Mouse (Mus musculus) embryonic facial prominence, embryonic 11.5 days (tissue): Measurements from ENCODE around the gene Olfr535. TPM values are rescaled to one million over a fixed set of nuclear protein-coding genes. Genes with fewer than 3 reads are reported as not detected.
"Not testable (repeated sequence)": the region's sequence is repeated elsewhere in the genome, so short reads cannot be mapped to it uniquely, and the experiment has no call there.

Source experiments
- ATAC-seq: fragments of 200-750 bp; cut with Nextera tagmentation; replicated peaks from 2 replicates; pipeline ENCODE4 v1.8.0; 2017; ENCODE audit warnings: low read depth; ENCODE audit not compliant: insufficient number of reproducible peaks, low FRiP score, low TSS enrichment
- DNase-seq: peaks from one replicate; pipeline ENCODE4 v3.0.0-alpha.2; 2015; ENCODE audit warnings: low spot score
- H3K27ac ChIP-seq: fragments of 300-500 bp; sonication (generic); replicated peaks from 2 replicates; pipeline ENCODE4 v1.5.1; 2014; ENCODE audit warnings: mild to moderate bottlenecking, low read depth, low read length, control low read depth
- H3K27me3 ChIP-seq: fragments of 300-500 bp; sonication (generic); 2 replicates; pipeline ENCODE4 v1.6.1; 2014; ENCODE audit warnings: mild to moderate bottlenecking, low read length, moderate library complexity, mixed read lengths; ENCODE audit not compliant: control insufficient read depth, insufficient read depth
- H3K36me3 ChIP-seq: fragments of 300-500 bp; sonication (generic); replicated peaks from 2 replicates; pipeline ENCODE4 v1.6.1; 2014; ENCODE audit warnings: low read depth, mild to moderate bottlenecking, low read length, moderate library complexity, mixed read lengths; ENCODE audit not compliant: control insufficient read depth, insufficient read depth
- H3K4me1 ChIP-seq: fragments of 300-500 bp; sonication (generic); 2 replicates; pipeline ENCODE4 v1.6.1; 2014; ENCODE audit warnings: low read length, mixed read lengths; ENCODE audit not compliant: control insufficient read depth, insufficient read depth
- H3K4me2 ChIP-seq: fragments of 300-500 bp; sonication (generic); 2 replicates; pipeline ENCODE4 v1.6.1; 2014; ENCODE audit warnings: low read depth, mild to moderate bottlenecking, control low read depth, low read length, moderate library complexity
- H3K4me3 ChIP-seq: fragments of 300-500 bp; sonication (generic); 2 replicates; pipeline ENCODE4 v1.5.1; 2014; ENCODE audit warnings: low read depth, low read length, control low read depth
- H3K9ac ChIP-seq: fragments of 300-500 bp; sonication (generic); replicated peaks from 2 replicates; pipeline ENCODE4 v1.6.1; 2014; ENCODE audit warnings: mild to moderate bottlenecking, control low read depth, low read length
- H3K9me3 ChIP-seq: fragments of 300-500 bp; sonication (generic); replicated peaks from 2 replicates; pipeline ENCODE4 v1.6.1; 2016; ENCODE audit warnings: mild to moderate bottlenecking, low read length, inconsistent platforms, mixed read lengths; ENCODE audit not compliant: control insufficient read depth
- WGBS: fragments of 180-500 bp; shearing (Covaris S2); extraction: QIAGEN DNeasy Blood & Tissue Kit; methylation state at CpG from one replicate; pipeline ENCODE4 v1.1.7; 2014; 5-methylcytosine and 5-hydroxymethylcytosine counted together
- polyA plus RNA-seq: library from polyadenylated mRNA; unstranded; fragments of >200 nt; fragmentation: Nextera tagmentation; extraction: Ambion mirVana; gene quantifications from 2 replicates; pipeline ENCODE4 v1.2.1, GENCODE M21; 2014

Gene Olfr535
- polyA plus RNA-seq, 1 experiment from 2014 or later = not detected

DNA sequence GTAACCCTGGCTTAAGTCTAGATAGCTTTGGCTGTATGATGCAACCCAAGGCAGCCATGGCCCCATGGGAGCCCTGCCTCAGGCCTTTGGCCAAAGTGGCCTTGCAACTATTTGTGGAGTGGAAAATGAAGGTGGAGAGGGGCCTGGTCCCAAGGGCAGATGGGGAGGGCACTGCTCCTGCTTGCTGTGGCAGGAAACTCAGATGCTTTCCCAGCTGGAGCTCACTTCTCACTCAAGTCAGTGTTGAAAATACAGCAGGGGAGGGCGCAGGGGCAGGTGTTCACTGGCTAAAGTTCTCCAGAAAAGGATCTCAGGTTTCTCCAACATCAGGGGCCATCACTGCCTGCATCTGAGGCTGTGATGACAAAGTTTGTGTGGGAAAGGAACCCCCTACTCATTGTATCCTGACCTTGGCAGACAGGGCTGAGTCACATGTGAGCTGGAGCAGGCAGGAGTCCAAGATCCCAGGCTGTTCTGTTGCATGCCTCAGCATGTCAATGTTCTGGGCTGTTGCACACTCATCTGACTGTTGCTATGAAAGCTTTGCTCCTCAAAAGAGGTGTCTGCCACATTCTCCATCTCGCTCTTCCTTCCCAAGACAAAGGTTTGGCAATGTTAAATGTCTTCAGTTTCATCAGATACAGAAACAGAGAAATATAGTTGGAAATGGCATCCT, 23.5 kb downstream of the Olfr535 start, which contains the start of gene Olfr536:
Olfr536 (minus strand) TSS at position 51 of the 676 bp plus-strand sequence.
- H3K4me2 ChIP-seq, H3K9ac ChIP-seq, H3K27me3 ChIP-seq, H3K4me1 ChIP-seq, H3K4me3 ChIP-seq, H3K27ac ChIP-seq, H3K9me3 ChIP-seq, ATAC-seq, DNase-seq, H3K36me3 ChIP-seq: not testable (repeated sequence)
- 67% methylated on average over 1 of the region's 2 CpGs for WGBS

DNA sequence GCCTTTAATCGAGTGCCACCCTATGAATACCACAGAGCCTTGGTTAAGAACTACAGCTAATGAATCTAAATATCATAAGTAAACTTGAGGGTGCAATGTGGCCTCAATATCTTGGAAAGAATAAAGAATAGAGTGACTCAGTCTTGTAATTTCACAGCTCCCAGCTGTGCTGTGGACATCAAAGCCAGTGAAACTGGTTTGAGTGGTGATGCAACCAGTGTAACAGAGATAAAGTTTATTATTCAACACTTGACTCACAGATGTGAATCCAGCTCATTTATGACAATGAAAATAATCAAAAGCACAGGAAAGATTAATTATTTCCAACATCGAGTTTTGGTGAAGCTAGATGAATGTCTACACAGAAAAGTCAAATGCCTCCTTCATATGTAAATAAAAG, 55.7 kb downstream of the Olfr535 start:
- no peaks in the 10 kb centered on the region for H3K27me3 ChIP-seq
- no peak for ATAC-seq
- no peak for DNase-seq
- no peaks in the 10 kb centered on the region for H3K4me1 ChIP-seq
- no peak overlapping the region for H3K9ac ChIP-seq
- no peak overlapping the region for H3K4me3 ChIP-seq
- no peak overlapping the region for H3K4me2 ChIP-seq
- no peaks in the 10 kb centered on the region for H3K36me3 ChIP-seq
- no peak overlapping the region for H3K27ac ChIP-seq
- WGBS = 77% methylated on average over 2 of the region's 2 CpGs
- H3K9me3 ChIP-seq = no peaks in the 10 kb centered on the region

Other genes with a start within 250 kb of the Olfr535 start
- gene 5830411N06Rik, start 236.9 kb upstream of the Olfr535 start, polyA plus RNA-seq = not detected in 2 replicates
- not detected in 2 replicates for gene Olfr525, start 163.4 kb upstream of the Olfr535 start, polyA plus RNA-seq
- not detected in 2 replicates for gene Olfr527, start 150.2 kb upstream of the Olfr535 start, polyA plus RNA-seq
- not detected in 2 replicates for gene Olfr60, start 122.5 kb upstream of the Olfr535 start, polyA plus RNA-seq
- gene Olfr530, start 107.9 kb upstream of the Olfr535 start, polyA plus RNA-seq = 0.11 TPM in 1 of 2 replicates, not detected in the other
- not detected in 2 replicates for gene Olfr531, start 81.3 kb upstream of the Olfr535 start, polyA plus RNA-seq
- not detected in 2 replicates for gene Olfr532, start 62.6 kb upstream of the Olfr535 start, polyA plus RNA-seq
- gene Olfr533, start 20.8 kb upstream of the Olfr535 start, polyA plus RNA-seq = not detected in 2 replicates
- 0.13 TPM in 1 of 2 replicates, not detected in the other for gene Olfr536, start 23.2 kb downstream of the Olfr535 start, polyA plus RNA-seq
- not detected in 2 replicates for gene Olfr538, start 83.7 kb downstream of the Olfr535 start, polyA plus RNA-seq
- not detected in 2 replicates for gene Olfr46, start 117.1 kb downstream of the Olfr535 start, polyA plus RNA-seq
- gene Olfr61, start 144.8 kb downstream of the Olfr535 start, polyA plus RNA-seq = not detected in 2 replicates
- not detected in 2 replicates for gene Olfr53, start 162.2 kb downstream of the Olfr535 start, polyA plus RNA-seq
- gene Olfr539, start 175.7 kb downstream of the Olfr535 start, polyA plus RNA-seq = not detected in 2 replicates
- gene Olfr45, start 197.7 kb downstream of the Olfr535 start, polyA plus RNA-seq = not detected in 2 replicates
- not detected in 2 replicates for gene Olfr541, start 213.1 kb downstream of the Olfr535 start, polyA plus RNA-seq